Mouse (Mus musculus) liver, embryonic 18 days (tissue): Measurements from ENCODE around the gene Srrm2. TPM values are rescaled to one million over a fixed set of nuclear protein-coding genes. Genes with fewer than 3 reads are reported as not detected.

Experiments
- polyA plus RNA-seq: library from polyadenylated mRNA; depleted of rRNA; stranded (reverse); fragments of >200 nt; gene quantifications from 2 replicates; pipeline ENCODE4 v1.2.3, GENCODE M21; 2012; rRNA removed

Srrm2 gene
- 98.2 and 129 TPM in 2 replicates for polyA plus RNA-seq

GRCm38 (mm10) chr17:23790269-23791078 lies at the start of gene Srrm2:
Gene Srrm2 (plus strand): TSS chr17:23790532.

GRCm38 (mm10) chr17:23740598-23741021 lies 49.7 kb upstream of the Srrm2 start, which contains the start of gene Paqr4:
Gene Paqr4 (minus strand): TSS chr17:23740867.

GRCm38 (mm10) chr17:23745301-23746251 lies 44.8 kb upstream of the Srrm2 start, which contains the start of gene Kremen2:
Gene Kremen2 (minus strand): TSS chr17:23745833.

GRCm38 (mm10) chr17:23771284-23772218 lies 18.8 kb upstream of the Srrm2 start, which contains the start of gene Flywch1:
Gene Flywch1 (minus strand): TSS chr17:23771602.

GRCm38 (mm10) chr17:23785561-23786471 lies 4.5 kb upstream of the Srrm2 start, which contains the start of gene Flywch2:
Gene Flywch2 (minus strand): TSS chr17:23786081.

GRCm38 (mm10) chr17:23829064-23829619 lies 38.8 kb downstream of the Srrm2 start, which contains the start of gene Elob:
Gene Elob (minus strand): TSS chr17:23829136.

GRCm38 (mm10) chr17:23836006-23836575 lies 45.8 kb downstream of the Srrm2 start, which contains the start of gene Prss33:
Gene Prss33 (minus strand): TSS chr17:23836056.

GRCm38 (mm10) chr17:23843812-23844273 lies 53.5 kb downstream of the Srrm2 start, which contains the start of the genes Prss32 and Prss41:
Gene Prss32 (plus strand): TSS chr17:23843855.
Gene Prss41 (minus strand): TSS chr17:23844172.

GRCm38 (mm10) chr17:23867756-23868155 lies 77.4 kb downstream of the Srrm2 start, which contains the start of gene Prss21:
Gene Prss21 (plus strand): TSS chr17:23868056.

Other genes with a start within 250 kb of the Srrm2 start
- gene Zfp213, start 226.3 kb upstream of the Srrm2 start, polyA plus RNA-seq: 3.4 and 3.7 TPM in 2 replicates
- gene Zfp13, start 191.0 kb upstream of the Srrm2 start, polyA plus RNA-seq: 2.8 and 3.6 TPM in 2 replicates
- 0.02 TPM in 1 of 2 replicates, not detected in the other for gene Zscan10, start 189.7 kb upstream of the Srrm2 start, polyA plus RNA-seq
- gene Mmp25, start 145.3 kb upstream of the Srrm2 start, polyA plus RNA-seq: 1.1 and 1.3 TPM in 2 replicates
- 0.07 and 0.11 TPM in 2 replicates for gene Bicdl2, start 130.0 kb upstream of the Srrm2 start, polyA plus RNA-seq
- 15.2 and 19.3 TPM in 2 replicates for gene Hcfc1r1, start 116.9 kb upstream of the Srrm2 start, polyA plus RNA-seq
- 12.8 and 12.9 TPM in 2 replicates for gene Thoc6, start 116.7 kb upstream of the Srrm2 start, polyA plus RNA-seq
- 4.9 TPM in 2 replicates for gene Tnfrsf12a, start 113.1 kb upstream of the Srrm2 start, polyA plus RNA-seq
- gene Cldn6, start 111.3 kb upstream of the Srrm2 start, polyA plus RNA-seq: 2.8 and 3.0 TPM in 2 replicates
- 0.05 TPM in 2 replicates for gene Cldn9, start 106.5 kb upstream of the Srrm2 start, polyA plus RNA-seq
- gene 1520401A03Rik, start 67.7 kb upstream of the Srrm2 start, polyA plus RNA-seq: 0.02 and 0.05 TPM in 2 replicates
- 15.3 and 19.6 TPM in 2 replicates for gene Pkmyt1, start 64.2 kb upstream of the Srrm2 start, polyA plus RNA-seq
- 2.7 and 3.4 TPM in 2 replicates for gene Paqr4, start 49.7 kb upstream of the Srrm2 start, polyA plus RNA-seq
- gene Kremen2, start 44.7 kb upstream of the Srrm2 start, polyA plus RNA-seq: not detected in 2 replicates
- gene Flywch1, start 18.9 kb upstream of the Srrm2 start, polyA plus RNA-seq: 5.5 and 5.8 TPM in 2 replicates
- 1.1 and 1.3 TPM in 2 replicates for gene Flywch2, start 4.5 kb upstream of the Srrm2 start, polyA plus RNA-seq
- 283 and 284 TPM in 2 replicates for gene Elob, start 38.6 kb downstream of the Srrm2 start, polyA plus RNA-seq
- not detected in 2 replicates for gene Prss33, start 45.5 kb downstream of the Srrm2 start, polyA plus RNA-seq
- not detected in 2 replicates for gene Prss32, start 53.3 kb downstream of the Srrm2 start, polyA plus RNA-seq
- gene Prss41, start 53.6 kb downstream of the Srrm2 start, polyA plus RNA-seq: 0.14 and 0.19 TPM in 2 replicates
- not detected in 2 replicates for gene Prss21, start 77.5 kb downstream of the Srrm2 start, polyA plus RNA-seq
- not detected in 2 replicates for gene Dcpp1, start 90.3 kb downstream of the Srrm2 start, polyA plus RNA-seq
- not detected in 2 replicates for gene Dcpp2, start 90.3 kb downstream of the Srrm2 start, polyA plus RNA-seq
- gene Dcpp3, start 126.9 kb downstream of the Srrm2 start, polyA plus RNA-seq: not detected in 2 replicates
- not detected in 2 replicates for gene Sbp, start 151.1 kb downstream of the Srrm2 start, polyA plus RNA-seq
- not detected in 2 replicates for gene Sbpl, start 164.7 kb downstream of the Srrm2 start, polyA plus RNA-seq
- 0.14 and 0.16 TPM in 2 replicates for gene Prss30, start 190.0 kb downstream of the Srrm2 start, polyA plus RNA-seq
- not detected in 2 replicates for gene Prss22, start 207.6 kb downstream of the Srrm2 start, polyA plus RNA-seq
- gene Prss27, start 247.6 kb downstream of the Srrm2 start, polyA plus RNA-seq: not detected in 2 replicates